Mouse (Mus musculus) liver, embryonic 15.5 days (tissue): ENCODE measurements around the gene Hectd1. TPM values are rescaled to one million over a fixed set of nuclear protein-coding genes. Genes with fewer than 3 reads are reported as not detected.

Source experiments
- ATAC-seq: fragments of 200-750 bp; cut with Nextera tagmentation; 2 replicates; pipeline ENCODE4 v1.8.0; 2017; ENCODE audit warnings: moderate number of reproducible peaks, mild to moderate bottlenecking, moderate library complexity; ENCODE audit not compliant: insufficient read depth
- H3K27ac ChIP-seq: fragments of 300-500 bp; sonication (generic); replicated peaks from 2 replicates; pipeline ENCODE4 v1.5.1; 2015; ENCODE audit warnings: mild to moderate bottlenecking, inconsistent platforms
- H3K27me3 ChIP-seq: fragments of 300-500 bp; sonication (generic); 2 replicates; pipeline ENCODE4 v1.6.1; 2015; ENCODE audit warnings: mild to moderate bottlenecking, inconsistent platforms
- H3K36me3 ChIP-seq: fragments of 300-500 bp; sonication (generic); replicated peaks from 2 replicates; pipeline ENCODE4 v1.6.1; 2015; ENCODE audit warnings: moderate library complexity, mild to moderate bottlenecking, inconsistent platforms
- H3K4me1 ChIP-seq: fragments of 300-500 bp; sonication (generic); replicated peaks from 2 replicates; pipeline ENCODE4 v1.6.1; 2015; ENCODE audit warnings: inconsistent platforms
- H3K4me2 ChIP-seq: fragments of 300-500 bp; sonication (generic); 2 replicates; pipeline ENCODE4 v1.6.1; 2015; ENCODE audit warnings: moderate library complexity, mild to moderate bottlenecking, inconsistent platforms
- H3K4me3 ChIP-seq: fragments of 300-500 bp; sonication (generic); replicated peaks from 2 replicates; pipeline ENCODE4 v1.5.1; 2015; ENCODE audit warnings: mild to moderate bottlenecking, inconsistent platforms
- H3K9ac ChIP-seq: fragments of 300-500 bp; sonication (generic); 2 replicates; pipeline ENCODE4 v1.6.1; 2015; ENCODE audit warnings: moderate library complexity, mild to moderate bottlenecking, inconsistent platforms
- H3K9me3 ChIP-seq: fragments of 300-500 bp; sonication (generic); replicated peaks from 2 replicates; pipeline ENCODE4 v1.6.1; 2016; ENCODE audit warnings: inconsistent platforms
- WGBS: fragments of 180-500 bp; shearing (Covaris S2); methylation state at CpG from one replicate; pipeline ENCODE4 v1.1.7; 2015; ENCODE audit warnings: mixed read lengths; ENCODE audit not compliant: insufficient replicate concordance; 5-methylcytosine and 5-hydroxymethylcytosine counted together
- polyA plus RNA-seq: library from polyadenylated mRNA; unstranded; fragments of >200 nt; fragmentation: Nextera tagmentation; extraction: Ambion mirVana; gene quantifications from 2 replicates; pipeline ENCODE4 v1.2.1, GENCODE M21; 2015

The Hectd1 gene
- 24.0 and 29.4 TPM in 2 replicates for polyA plus RNA-seq

- peak within 1 kb of the TSS; percentile 88 for H3K4me3 ChIP-seq
- H3K4me1 ChIP-seq, result peaks cover 47% of the 10 kb centered on the region
- no peaks in the 10 kb centered on the region for H3K27me3 ChIP-seq
- ATAC-seq, result peak; percentile 88
- H3K36me3 ChIP-seq, result peaks cover 26% of the 10 kb centered on the region
- H3K27ac ChIP-seq, result peak within 1 kb of the TSS; percentile 100
- peak within 1 kb of the TSS; percentile 99 for H3K9ac ChIP-seq
- WGBS, result under 1% methylated on average over 104 of the region's 114 CpGs
- peak within 1 kb of the TSS; percentile 66 for H3K4me2 ChIP-seq
- no peaks in the 10 kb centered on the region for H3K9me3 ChIP-seq
Measured at GRCm38 (mm10) chr12:51829290-51830076, at the start of gene Hectd1. TSS of gene Hectd1 (minus strand) at chr12:51829536.

- Histone ChIP-seq H3K4me1 (peaks cover 48% of the 10 kb centered on the region), H3K27me3 (no peaks in the 10 kb centered on the region), H3K4me2 (no peak overlapping the region), H3K4me3 (no peak overlapping the region), H3K27ac (peak overlapping the region; percentile 10; the same call in 1 of the 2 replicates), H3K9me3 (no peaks in the 10 kb centered on the region), H3K9ac (no peak overlapping the region), H3K36me3 (peaks cover 9% of the 10 kb centered on the region)
- WGBS, result 26% methylated on average over 11 of the region's 11 CpGs
- ATAC-seq, result 0 out of 2 replicates have a peak, but pooled peaks have one; percentile 35
Measured at GRCm38 (mm10) chr12:51871446-51872144, 42.3 kb upstream of the Hectd1 start.

- H3K27me3 ChIP-seq, result no peaks in the 10 kb centered on the region
- no peak overlapping the region for H3K4me3 ChIP-seq
- no peak overlapping the region for H3K27ac ChIP-seq
- no peaks in the 10 kb centered on the region for H3K9me3 ChIP-seq
- ATAC-seq, result no peak
- WGBS, result 66% methylated on average over 3 of the region's 3 CpGs
- no peak overlapping the region for H3K9ac ChIP-seq
- H3K36me3 ChIP-seq, result no peaks in the 10 kb centered on the region
- no peak overlapping the region for H3K4me2 ChIP-seq
- peaks cover 64% of the 10 kb centered on the region for H3K4me1 ChIP-seq
Measured at GRCm38 (mm10) chr12:51869511-51869910, 40.2 kb upstream of the Hectd1 start.

GRCm38 (mm10) chr12:51867076-51867475, 37.7 kb upstream of the Hectd1 start:
- H3K27me3 ChIP-seq, result no peaks in the 10 kb centered on the region
- H3K36me3 ChIP-seq, result no peaks in the 10 kb centered on the region
- no peak overlapping the region for H3K4me2 ChIP-seq
- H3K9me3 ChIP-seq, result no peaks in the 10 kb centered on the region
- no peak overlapping the region for H3K9ac ChIP-seq
- peak overlapping the region; percentile 46; the same call in 1 of the 2 replicates for H3K27ac ChIP-seq
- no peak for ATAC-seq
- no peak overlapping the region for H3K4me3 ChIP-seq
- WGBS, result 73% methylated on average over 8 of the region's 8 CpGs
- peaks cover 45% of the 10 kb centered on the region for H3K4me1 ChIP-seq

- Histone ChIP-seq H3K36me3 (no peaks in the 10 kb centered on the region), H3K9me3 (no peaks in the 10 kb centered on the region), H3K4me1 (peaks cover 38% of the 10 kb centered on the region), H3K9ac (no peak overlapping the region), H3K27me3 (no peaks in the 10 kb centered on the region), H3K4me2 (0 out of 2 replicates have a peak overlapping the region, but pooled peaks have one; percentile 7), H3K27ac (peak overlapping the region; percentile 77), H3K4me3 (no peak overlapping the region)
- peak; percentile 22; the same call in 1 of the 2 replicates for ATAC-seq
- WGBS, result 56% methylated on average over 13 of the region's 13 CpGs
Measured at GRCm38 (mm10) chr12:51866226-51866910, 37.0 kb upstream of the Hectd1 start.

GRCm38 (mm10) chr12:51865790-51866179, 36.4 kb upstream of the Hectd1 start:
- ATAC-seq, result peak; percentile 76
- WGBS, result 34% methylated on average over 4 of the region's 4 CpGs
- Histone ChIP-seq H3K4me2 (peak overlapping the region; percentile 7; the same call in 1 of the 2 replicates), H3K27me3 (no peaks in the 10 kb centered on the region), H3K9ac (no peak overlapping the region), H3K9me3 (no peaks in the 10 kb centered on the region), H3K36me3 (no peaks in the 10 kb centered on the region), H3K27ac (peak overlapping the region; percentile 77), H3K4me1 (peaks cover 32% of the 10 kb centered on the region), H3K4me3 (no peak overlapping the region)

- 46% methylated on average over 9 of the region's 9 CpGs for WGBS
- H3K36me3 ChIP-seq, result no peaks in the 10 kb centered on the region
- peaks cover 30% of the 10 kb centered on the region for H3K4me1 ChIP-seq
- no peaks in the 10 kb centered on the region for H3K9me3 ChIP-seq
- H3K4me2 ChIP-seq, result peak overlapping the region; percentile 7; the same call in 1 of the 2 replicates
- peak overlapping the region; percentile 77 for H3K27ac ChIP-seq
- H3K27me3 ChIP-seq, result no peaks in the 10 kb centered on the region
- no peak for ATAC-seq
- no peak overlapping the region for H3K9ac ChIP-seq
- no peak overlapping the region for H3K4me3 ChIP-seq
Measured at GRCm38 (mm10) chr12:51865061-51865789, 35.9 kb upstream of the Hectd1 start.

- peaks cover 37% of the 10 kb centered on the region for H3K4me1 ChIP-seq
- no peak overlapping the region for H3K4me3 ChIP-seq
- H3K9ac ChIP-seq, result no peak overlapping the region
- WGBS, result 67% methylated on average over 14 of the region's 14 CpGs
- H3K36me3 ChIP-seq, result no peaks in the 10 kb centered on the region
- H3K9me3 ChIP-seq, result no peaks in the 10 kb centered on the region
- no peaks in the 10 kb centered on the region for H3K27me3 ChIP-seq
- H3K27ac ChIP-seq, result no peak overlapping the region
- ATAC-seq, result no peak
- H3K4me2 ChIP-seq, result no peak overlapping the region
Measured at GRCm38 (mm10) chr12:51863116-51864002, 34.0 kb upstream of the Hectd1 start.

- Histone ChIP-seq H3K27me3 (no peaks in the 10 kb centered on the region), H3K4me2 (no peak overlapping the region), H3K4me3 (no peak overlapping the region), H3K4me1 (peaks cover 52% of the 10 kb centered on the region), H3K27ac (peak overlapping the region; percentile 48), H3K9me3 (no peaks in the 10 kb centered on the region), H3K9ac (no peak overlapping the region), H3K36me3 (no peaks in the 10 kb centered on the region)
- no peak for ATAC-seq
- WGBS, result 44% methylated on average over 13 of the region's 13 CpGs
Measured at GRCm38 (mm10) chr12:51858134-51859028, 29.0 kb upstream of the Hectd1 start.
